Mouse (Mus musculus): ENCODE data around the gene Ckap4. TPM values are rescaled to one million over a fixed set of nuclear protein-coding genes. Genes with fewer than 3 reads are reported as not detected.
"Not testable (repeated sequence)": the region's sequence is repeated elsewhere in the genome, so short reads cannot be mapped to it uniquely, and the experiment has no call there.

The Ckap4 gene
- polyA plus RNA-seq, 1 experiment = 43.0 TPM

GRCm38 (mm10) chr10:84549146-84549919 lies 15.5 kb upstream of the Ckap4 start:
- DNase-seq (ENCODE audit: low spot score) = no peak

GRCm38 (mm10) chr10:84544841-84545610 lies 11.2 kb upstream of the Ckap4 start:
- DNase-seq (ENCODE audit: low spot score) = no peak

- DNase-seq (ENCODE audit: low spot score) = no peak
Measured at GRCm38 (mm10) chr10:84542802-84543658, 9.2 kb upstream of the Ckap4 start.

- DNase-seq (ENCODE audit: low spot score) = no peak
Measured at GRCm38 (mm10) chr10:84539651-84540050, 5.8 kb upstream of the Ckap4 start.

- no peak for DNase-seq (ENCODE audit: low spot score)
Measured at GRCm38 (mm10) chr10:84535859-84536258, 2.0 kb upstream of the Ckap4 start.

- no peak for DNase-seq (ENCODE audit: low spot score)
Measured at GRCm38 (mm10) chr10:84535458-84535857, 1.6 kb upstream of the Ckap4 start.

GRCm38 (mm10) chr10:84532911-84533882 lies 665 bp downstream of the Ckap4 start:
- peak; percentile 48 for DNase-seq (ENCODE audit: low spot score)

- DNase-seq (ENCODE audit: low spot score) = no peak
Measured at GRCm38 (mm10) chr10:84532191-84532889, 1.5 kb downstream of the Ckap4 start.

- DNase-seq (ENCODE audit: low spot score) = no peak
Measured at GRCm38 (mm10) chr10:84531576-84531975, 2.3 kb downstream of the Ckap4 start.

- no peak for DNase-seq (ENCODE audit: low spot score)
Measured at GRCm38 (mm10) chr10:84530388-84530787, 3.5 kb downstream of the Ckap4 start.

- no peak for DNase-seq (ENCODE audit: low spot score)
Measured at GRCm38 (mm10) chr10:84527631-84528030, 6.2 kb downstream of the Ckap4 start.

- DNase-seq (ENCODE audit: low spot score) = no peak
Measured at GRCm38 (mm10) chr10:84527070-84527469, 6.8 kb downstream of the Ckap4 start.

- no peak for DNase-seq (ENCODE audit: low spot score)
Measured at GRCm38 (mm10) chr10:84526488-84526887, 7.4 kb downstream of the Ckap4 start.

GRCm38 (mm10) chr10:84523682-84524081 lies 10.2 kb downstream of the Ckap4 start:
- no peak for DNase-seq (ENCODE audit: low spot score)

- DNase-seq (ENCODE audit: low spot score) = peak; percentile 46
Measured at GRCm38 (mm10) chr10:84516414-84516927, 17.4 kb downstream of the Ckap4 start.

GRCm38 (mm10) chr10:84515980-84516379 lies 17.9 kb downstream of the Ckap4 start:
- not testable (repeated sequence) for DNase-seq (ENCODE audit: low spot score)

- DNase-seq (ENCODE audit: low spot score) = no peak
Measured at GRCm38 (mm10) chr10:84515512-84515950, 18.3 kb downstream of the Ckap4 start.

GRCm38 (mm10) chr10:84514038-84514578 lies 19.8 kb downstream of the Ckap4 start:
- DNase-seq (ENCODE audit: low spot score) = peak; percentile 47

- no peak for DNase-seq (ENCODE audit: low spot score)
Measured at GRCm38 (mm10) chr10:84512766-84513165, 21.1 kb downstream of the Ckap4 start.

- DNase-seq (ENCODE audit: low spot score) = no peak
Measured at GRCm38 (mm10) chr10:84508603-84509002, 25.3 kb downstream of the Ckap4 start.

Measured in urinary bladder, adult 2 months (tissue).